Mouse (Mus musculus) megakaryocyte, embryonic 14.5 days (primary cell): ENCODE results near the gene Polr1d.

Experiments used
- FLI1 ChIP-seq: IDR thresholded peaks from 2 replicates; pipeline ENCODE4 v1.6.1; 2012; ENCODE audit warnings: low read length, inconsistent platforms, mixed read lengths
- GATA1 ChIP-seq: IDR thresholded peaks from 3 replicates; pipeline ENCODE4 v1.6.1; 2012; ENCODE audit warnings: mixed read lengths, low read length, inconsistent platforms, borderline replicate concordance

- TF ChIP-seq GATA1 (no peak), FLI1 (no peak)
Observed at GRCm38 (mm10) chr5:147089836-147090235, 13.0 kb downstream of the Polr1d start.
